Mouse (Mus musculus) neutrophil, adult 59 days (primary cell): ENCODE measurements around the gene Nyap1. TPM values are rescaled to one million over a fixed set of nuclear protein-coding genes. Genes with fewer than 3 reads are reported as not detected.

Experiments
- total RNA-seq, 2 experiments: library from RNA; stranded (reverse); gene quantifications; 1 replicate in 1 of 2; 2 replicates in 1 of 2; pipeline ENCODE4 v1.2.4; 2023

Gene Nyap1
- total RNA-seq = 1 to 10 TPM in 1 of 2 experiments, under 1 TPM in 1; 0.60 to 1.1 TPM

DNA sequence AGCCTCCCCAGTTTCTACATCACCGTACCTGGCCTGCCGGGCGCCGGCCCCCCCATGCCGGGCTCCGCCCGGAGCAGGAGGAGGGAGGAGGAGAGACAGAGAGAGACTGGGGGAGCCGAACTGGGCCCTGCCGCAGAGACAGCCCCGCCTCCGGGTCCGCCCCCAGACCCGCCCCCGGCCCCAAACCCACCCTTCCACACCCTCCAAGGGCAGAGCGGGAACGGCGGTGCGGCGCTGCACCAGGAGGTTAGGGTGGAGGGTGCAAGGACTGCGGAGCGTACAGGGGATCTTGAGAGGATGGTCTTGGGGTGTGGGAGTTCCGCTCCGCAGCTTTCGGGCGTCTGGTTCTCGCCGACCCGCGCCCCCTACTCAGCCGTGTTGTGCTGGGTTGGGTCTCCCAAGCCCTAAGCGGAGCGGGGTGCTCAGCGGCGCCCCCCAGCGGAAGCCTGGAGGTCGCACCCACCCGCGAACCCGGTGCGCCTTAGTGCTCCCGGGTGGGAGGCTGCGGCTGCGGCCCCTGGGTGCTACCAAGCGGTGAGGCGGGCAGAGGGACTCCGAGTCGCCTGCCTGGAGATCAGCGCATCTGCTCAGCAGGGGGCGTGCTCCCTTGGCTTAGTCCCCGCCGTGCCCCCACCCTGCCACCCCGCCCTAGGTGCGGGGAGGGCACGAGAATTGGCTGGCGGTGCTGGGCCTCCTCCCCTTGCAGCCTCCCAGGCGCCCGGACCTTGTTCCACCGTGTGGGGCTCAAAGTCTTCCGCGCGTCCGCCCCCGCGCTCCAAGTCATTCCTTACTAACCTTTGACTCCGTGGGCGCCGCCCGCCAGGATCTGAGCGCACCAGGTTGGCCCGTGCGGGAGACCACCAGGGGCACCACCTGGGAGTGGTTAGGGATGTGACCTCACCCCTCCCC lies at the start of gene Nyap1:
Gene Nyap1, minus strand, starts transcription at position 585 of the 909 bp plus-strand sequence.

DNA sequence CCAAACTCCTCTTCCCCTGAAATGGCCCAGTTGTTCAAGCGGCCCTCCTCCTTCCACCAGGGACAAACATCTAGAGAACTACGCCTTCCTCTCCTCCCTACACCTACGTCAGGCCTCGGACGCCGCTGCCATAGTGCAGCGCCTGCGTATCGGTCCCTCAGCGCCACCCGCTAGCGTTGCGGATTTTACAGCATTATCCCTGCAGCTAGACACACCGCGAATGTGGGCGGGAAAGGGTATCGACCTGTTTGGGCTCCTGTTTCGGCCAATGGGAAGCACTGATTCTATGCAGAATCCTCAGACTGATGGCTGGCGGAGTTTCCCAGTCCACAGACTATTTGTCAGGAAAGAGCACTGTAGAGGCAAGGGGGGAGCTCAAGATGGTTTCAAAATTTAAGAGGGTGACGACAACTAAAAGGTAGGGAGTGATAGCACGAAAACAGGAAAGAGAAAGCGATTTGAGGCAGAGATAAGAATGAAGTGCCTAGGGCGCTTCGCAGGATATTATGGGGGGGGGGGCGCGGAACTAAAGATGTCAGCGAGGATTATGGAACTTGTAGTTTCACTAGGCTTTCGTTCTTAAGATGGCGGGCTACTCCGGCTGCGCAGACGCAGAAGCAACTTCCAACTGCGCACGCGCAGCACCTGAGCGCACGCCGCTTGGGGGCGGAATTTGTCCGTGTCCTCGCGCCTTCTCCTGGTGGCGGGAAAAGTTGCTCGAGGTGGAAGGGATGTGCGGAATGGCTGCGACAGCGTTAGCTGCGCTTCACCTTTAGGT lies 45.9 kb upstream of the Nyap1 start, which contains the start of the genes Mepce and Zcwpw1:
Gene Mepce, minus strand, starts transcription at position 505 of the 778 bp plus-strand sequence.
Gene Zcwpw1, plus strand, starts transcription at position 648 of the 778 bp plus-strand sequence.

DNA sequence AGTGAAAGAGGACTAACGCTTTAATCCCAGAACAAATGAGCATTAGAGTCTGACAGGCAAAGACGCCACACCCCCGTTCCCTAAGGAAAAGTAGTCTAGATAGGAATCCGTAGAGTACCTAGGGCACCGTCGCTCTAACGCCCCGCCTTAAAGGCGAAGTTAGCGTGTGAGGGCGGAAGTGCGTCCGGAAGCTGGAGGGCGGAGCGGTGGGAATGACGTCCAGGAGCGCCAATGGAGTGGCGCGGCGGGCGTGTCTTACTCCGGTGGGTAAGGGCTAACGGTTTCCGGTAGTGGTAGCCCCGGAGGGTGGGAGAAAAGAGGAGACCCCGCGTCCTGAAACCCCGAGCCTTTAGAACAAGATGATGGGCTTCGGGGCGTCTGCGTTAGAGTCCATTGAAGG lies 37.2 kb upstream of the Nyap1 start, which contains the start of gene Ppp1r35:
Gene Ppp1r35, plus strand, starts transcription at position 215 of the 400 bp plus-strand sequence.

DNA sequence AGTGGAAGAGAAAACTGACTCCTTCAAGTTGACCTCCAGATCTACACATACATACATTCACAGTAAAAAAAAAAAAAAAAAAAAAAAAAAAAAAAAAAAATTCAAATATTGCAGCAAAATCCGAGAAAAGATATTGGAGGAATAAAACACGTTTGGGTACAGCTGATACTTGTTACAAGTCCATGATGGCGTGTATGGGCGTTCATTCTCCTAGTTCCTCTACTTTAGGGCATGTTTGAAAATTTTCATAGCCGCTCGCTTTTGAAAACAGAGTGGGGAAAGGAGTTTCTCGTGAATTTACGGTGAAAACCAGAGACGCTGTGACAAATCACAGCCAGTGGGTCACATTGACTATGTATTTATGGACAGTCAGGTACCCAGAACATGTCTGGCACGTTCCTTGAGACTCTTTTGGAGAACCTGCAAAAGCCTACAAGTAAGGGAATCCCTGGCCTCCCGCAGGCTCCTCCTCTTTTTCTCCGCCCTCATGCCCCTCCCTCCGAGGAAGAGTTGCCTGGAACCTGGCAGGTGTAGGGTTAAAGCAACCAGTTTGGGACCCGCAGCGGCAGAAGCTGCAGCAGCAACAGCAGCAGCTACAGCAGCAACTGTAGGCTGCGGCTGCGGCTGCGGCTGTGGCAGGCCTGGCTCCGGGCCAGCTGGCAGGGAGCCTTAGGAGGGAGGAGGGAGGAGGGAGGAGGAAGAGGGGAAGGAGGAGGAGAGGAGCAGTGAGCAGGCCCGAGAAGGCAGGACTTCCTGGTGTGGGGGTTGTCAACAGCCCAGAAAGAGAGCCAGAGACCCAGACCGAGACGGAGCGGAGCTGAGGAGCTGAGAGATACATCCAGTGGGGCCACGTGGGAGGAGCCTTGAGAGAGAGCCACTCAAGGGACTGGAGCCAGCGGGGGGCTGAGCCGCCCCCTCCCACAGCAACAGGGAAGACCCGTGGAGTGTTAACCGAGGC lies 4.1 kb upstream of the Nyap1 start, which contains the start of gene Tsc22d4:
Gene Tsc22d4, plus strand, starts transcription at position 517 of the 958 bp plus-strand sequence.

DNA sequence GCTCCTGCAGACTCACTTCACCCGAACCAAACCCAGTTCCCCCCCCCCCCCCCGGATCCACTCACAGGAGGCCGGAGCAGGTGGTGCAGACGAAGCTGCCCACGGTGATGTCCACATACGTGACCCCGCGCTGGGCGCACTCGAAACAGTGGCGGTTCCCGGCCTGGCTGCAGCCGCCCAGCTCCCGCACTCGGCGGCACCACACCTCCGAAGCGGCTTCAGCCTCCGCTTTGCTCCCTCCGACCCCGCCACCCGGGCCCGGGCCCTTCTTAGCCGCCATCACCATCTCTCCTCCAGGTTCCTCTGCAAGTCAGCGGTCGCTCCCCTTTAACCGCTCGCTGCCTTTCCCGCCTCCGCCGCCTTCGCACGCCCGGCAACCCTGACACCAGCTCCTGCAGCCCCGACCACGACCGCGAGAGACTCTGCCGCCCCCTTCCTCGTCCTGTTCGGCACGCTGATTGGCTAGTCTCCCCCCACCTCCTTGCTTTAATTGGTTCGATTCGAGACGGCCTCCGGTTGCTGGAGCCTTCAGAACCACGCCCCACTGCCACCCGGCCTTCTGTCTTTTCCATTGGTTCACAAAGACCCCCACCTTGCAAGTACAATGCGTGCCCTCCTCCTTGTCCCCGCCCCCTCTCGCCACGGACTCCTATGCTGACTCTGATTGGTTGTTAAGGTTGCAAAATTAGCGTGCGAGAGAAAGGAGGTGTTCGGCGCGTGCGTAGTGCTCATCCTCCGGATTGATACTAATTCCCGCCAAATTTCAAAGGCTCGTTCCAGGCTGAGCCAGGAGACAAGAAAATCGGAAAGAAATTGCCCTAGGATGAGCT lies 56.9 kb downstream of the Nyap1 start, which contains the start of gene Agfg2:
Gene Agfg2, minus strand, starts transcription at position 433 of the 830 bp plus-strand sequence.

Other genes with a start within 250 kb of the Nyap1 start
- 10 to 100 TPM; 13.8 to 20.5 TPM for gene Pop7, start 239.1 kb downstream of the Nyap1 start, total RNA-seq
- gene Gigyf1, start 223.1 kb downstream of the Nyap1 start, total RNA-seq = 10 to 100 TPM; 45.4 to 47.4 TPM
- not detected for gene Epo, start 208.4 kb downstream of the Nyap1 start, total RNA-seq
- gene Gnb2, start 208.1 kb downstream of the Nyap1 start, total RNA-seq = 100 to 1,000 TPM; 919 to 975 TPM
- not detected for gene Actl6b, start 188.1 kb downstream of the Nyap1 start, total RNA-seq
- gene Tfr2, start 171.8 kb downstream of the Nyap1 start, total RNA-seq = 1 to 10 TPM; 3.9 to 5.5 TPM
- 10 to 100 TPM; 47.6 to 59.4 TPM for gene Mospd3, start 140.5 kb downstream of the Nyap1 start, total RNA-seq
- gene Pcolce, start 127.8 kb downstream of the Nyap1 start, total RNA-seq = under 1 TPM; 0.58 to 0.62 TPM
- gene Fbxo24, start 112.6 kb downstream of the Nyap1 start, total RNA-seq = under 1 TPM; 0.22 to 0.38 TPM
- gene Lrch4, start 112.5 kb downstream of the Nyap1 start, total RNA-seq = 100 to 1,000 TPM; 231 to 234 TPM
- 10 to 100 TPM; 43.2 to 44.0 TPM for gene Gm20605, start 112.4 kb downstream of the Nyap1 start, total RNA-seq
- gene Sap25, start 100.3 kb downstream of the Nyap1 start, total RNA-seq = 10 to 100 TPM; 63.8 to 70.2 TPM
- gene Irs3, start 95.9 kb downstream of the Nyap1 start, total RNA-seq = under 1 TPM in 1 of 2 experiments, not detected in 1; 0.33 TPM
- 10 to 100 TPM; 24.1 to 25.5 TPM for gene Agfg2, start 56.9 kb downstream of the Nyap1 start, total RNA-seq
- 100 to 1,000 TPM; 304 to 318 TPM for gene Tsc22d4, start 4.1 kb upstream of the Nyap1 start, total RNA-seq
- gene Ppp1r35, start 37.2 kb upstream of the Nyap1 start, total RNA-seq = 10 to 100 TPM; 29.2 to 34.9 TPM
- gene Mepce, start 46.0 kb upstream of the Nyap1 start, total RNA-seq = 10 to 100 TPM; 32.5 to 35.7 TPM
- 1 to 10 TPM; 2.8 to 3.3 TPM for gene Zcwpw1, start 46.2 kb upstream of the Nyap1 start, total RNA-seq
- gene Pilra, start 94.7 kb upstream of the Nyap1 start, total RNA-seq = 100 to 1,000 TPM; 361 to 394 TPM
- 100 to 1,000 TPM; 203 to 212 TPM for gene Pilrb1, start 116.5 kb upstream of the Nyap1 start, total RNA-seq
- 100 to 1,000 TPM; 258 to 269 TPM for gene Pilrb2, start 130.2 kb upstream of the Nyap1 start, total RNA-seq
- not detected for gene Cyp3a13, start 180.0 kb upstream of the Nyap1 start, total RNA-seq
- gene Gjc3, start 221.5 kb upstream of the Nyap1 start, total RNA-seq = not detected
- under 1 TPM; 0.64 to 0.91 TPM for gene Azgp1, start 239.9 kb upstream of the Nyap1 start, total RNA-seq